Mouse (Mus musculus) urinary bladder, postnatal 36 days (tissue): ENCODE measurements at regions not wholly inside any gene's neighbourhood (a gene's known extent, or its start where the extent isn't known, plus 50 kb on each side); places are given as distances from the start of the nearest gene placed in this dataset.

Source experiments
- DNase-seq, 2 experiments: peaks; one replicate each; pipeline ENCODE4 v3.0.0; 2022; ENCODE audit warnings: low spot score in 2 of 2, mixed read lengths in 1 of 2

GRCm38 (mm10) chr12:10571643-10572377, 181.2 kb downstream of the Rdh14 start:
- DNase-seq = no peak

DNA sequence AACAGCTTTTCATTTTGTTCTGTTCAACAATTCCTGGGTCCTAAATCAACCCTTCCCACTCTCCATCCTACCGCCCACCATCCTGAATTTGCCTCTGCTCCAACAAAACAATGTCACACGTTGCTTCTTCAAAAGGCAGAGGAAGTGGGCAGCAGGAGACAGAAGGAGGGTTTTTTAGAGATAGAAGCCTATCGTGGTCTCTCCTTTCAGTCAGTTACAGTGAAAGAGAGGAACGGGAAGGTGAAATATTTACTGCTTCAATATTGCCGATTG, 181.7 kb downstream of the Rdh14 start:
- DNase-seq = no peak

DNA sequence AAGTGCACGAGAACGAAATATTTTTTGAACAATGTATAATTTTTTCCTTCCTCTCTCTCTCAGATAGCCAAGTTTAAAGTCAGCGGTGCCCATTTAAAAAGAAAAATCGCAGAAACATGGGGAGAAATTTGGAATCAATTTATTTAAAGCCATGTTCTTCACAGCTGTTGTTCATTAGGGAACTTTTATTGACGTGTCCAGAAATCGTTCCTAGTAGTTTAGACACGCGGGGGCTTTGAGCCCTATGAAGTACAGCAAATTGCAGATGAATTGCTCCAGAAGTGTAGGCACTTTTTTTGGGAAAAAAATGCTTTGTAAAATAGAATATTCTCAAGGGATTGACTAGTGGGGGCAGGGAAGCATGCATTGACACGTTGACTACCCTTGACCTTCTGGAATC, 182.8 kb downstream of the Rdh14 start:
- no peak for DNase-seq

DNA sequence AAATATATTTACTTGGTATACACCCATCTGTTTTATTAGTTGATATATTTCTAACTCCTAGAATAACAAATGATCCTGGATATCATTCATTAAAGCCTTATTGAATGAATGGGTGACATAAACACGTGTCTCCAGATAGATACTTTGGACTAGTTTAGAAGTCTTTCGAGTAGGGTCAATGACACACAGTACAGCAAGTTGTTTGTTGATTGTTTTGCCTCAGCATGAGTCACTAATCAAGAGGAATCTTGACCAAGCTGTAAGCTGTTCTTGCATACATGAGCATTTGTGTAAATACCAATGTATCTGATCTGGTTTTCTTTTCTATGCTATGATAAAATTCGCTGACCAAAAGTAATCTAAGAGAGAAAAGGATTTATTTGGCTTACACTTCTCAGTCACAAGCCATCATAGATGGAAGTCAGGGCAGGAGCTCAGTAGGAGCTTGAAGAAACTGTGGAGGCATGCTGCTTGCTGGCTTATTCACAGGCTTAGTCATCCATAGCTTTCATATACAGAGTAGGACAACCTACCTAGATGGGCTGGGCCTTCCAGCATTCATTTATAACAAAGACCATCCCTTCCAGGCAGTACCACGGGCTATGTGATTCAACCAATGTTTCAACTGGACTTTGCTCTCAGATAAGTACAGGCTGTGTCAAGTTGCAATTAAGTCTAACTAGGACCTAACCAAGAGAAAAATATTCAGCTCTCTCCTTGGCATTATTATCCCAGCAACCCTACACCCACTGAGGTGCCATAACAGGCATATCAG, 192.5 kb downstream of the Rdh14 start:
- no peak for DNase-seq

DNA sequence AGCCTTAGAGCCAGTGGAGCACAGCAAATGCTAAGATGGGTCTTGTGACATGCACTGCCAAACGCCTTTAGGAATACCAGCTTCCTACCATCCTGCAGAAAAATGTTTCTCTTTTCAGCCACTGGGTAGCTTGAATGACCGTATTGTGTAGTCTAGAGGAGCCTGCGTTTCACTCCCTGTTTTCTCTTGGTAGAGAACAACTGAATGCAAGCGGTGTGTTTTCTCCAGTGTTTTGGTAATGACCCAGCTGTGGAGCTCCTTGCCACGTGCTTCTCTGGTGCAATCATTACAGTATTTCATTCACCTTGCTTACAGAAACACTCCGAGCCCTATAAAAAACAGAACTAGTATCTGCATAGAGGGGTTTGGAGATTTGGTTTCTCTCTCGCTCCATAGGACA, 193.5 kb downstream of the Rdh14 start:
- DNase-seq = no peak

DNA sequence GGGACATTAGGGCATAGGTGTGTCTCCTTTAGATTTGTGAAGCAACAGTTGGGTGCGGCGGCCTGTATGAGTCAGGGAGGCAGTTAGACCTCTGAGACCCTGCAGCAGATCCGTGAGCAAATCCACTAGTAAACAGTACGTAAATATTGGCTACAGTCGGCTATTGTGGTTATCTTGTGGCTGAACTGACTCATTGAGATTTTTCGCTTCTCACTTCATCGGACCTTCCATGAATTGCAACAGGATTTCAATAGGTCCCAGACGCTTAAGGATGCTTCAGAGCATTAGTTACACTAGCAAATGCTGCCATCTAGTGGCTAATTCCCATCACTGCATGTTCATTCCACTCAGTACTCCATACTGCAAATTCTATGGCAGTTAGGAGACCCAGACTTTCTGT, 199.0 kb downstream of the Rdh14 start:
- peak; percentile 41 to 48 for DNase-seq

GRCm38 (mm10) chr12:10597976-10598746, 207.6 kb downstream of the Rdh14 start:
- peak; percentile 25 to 37 for DNase-seq

DNA sequence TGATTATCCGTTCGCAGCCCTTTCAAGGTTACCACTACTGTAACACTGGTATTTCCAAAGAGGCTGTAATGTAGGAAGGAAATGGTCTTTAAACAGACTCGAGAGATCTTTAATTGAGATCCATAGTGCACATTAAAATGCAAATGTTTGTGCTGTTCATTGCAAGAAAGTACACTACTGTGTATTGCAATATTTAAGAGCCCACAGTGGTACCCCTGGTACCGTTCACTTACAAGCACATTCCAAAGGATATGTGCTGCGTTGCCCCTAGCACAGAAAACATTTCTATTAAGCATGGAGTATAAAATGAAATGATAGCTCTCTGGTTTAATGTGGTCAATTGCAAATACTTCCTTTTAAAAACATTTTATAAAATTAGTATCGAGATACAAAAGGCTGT, 209.5 kb downstream of the Rdh14 start:
- DNase-seq = no peak

- DNase-seq = no peak
Measured at GRCm38 (mm10) chr12:10618319-10618718, 227.7 kb downstream of the Rdh14 start.

DNA sequence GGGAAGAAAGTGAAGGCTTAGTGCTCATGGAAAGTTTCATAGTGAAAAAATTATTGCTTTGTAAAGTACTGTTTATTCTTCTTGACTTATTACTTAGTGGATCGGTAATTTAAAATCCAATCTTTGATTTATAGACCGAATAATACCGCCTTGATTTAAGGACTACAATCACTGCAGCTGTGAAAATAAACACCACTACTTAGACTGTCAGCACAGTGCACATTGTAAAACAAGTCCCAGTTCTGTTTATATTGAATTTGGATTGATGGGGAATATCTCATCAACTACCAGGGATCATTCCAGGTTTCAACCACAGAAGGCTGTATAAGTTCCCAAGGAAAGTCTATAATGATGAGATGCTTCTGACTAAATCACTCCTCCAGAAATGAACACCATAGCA, 230.0 kb downstream of the Rdh14 start:
- no peak for DNase-seq

DNA sequence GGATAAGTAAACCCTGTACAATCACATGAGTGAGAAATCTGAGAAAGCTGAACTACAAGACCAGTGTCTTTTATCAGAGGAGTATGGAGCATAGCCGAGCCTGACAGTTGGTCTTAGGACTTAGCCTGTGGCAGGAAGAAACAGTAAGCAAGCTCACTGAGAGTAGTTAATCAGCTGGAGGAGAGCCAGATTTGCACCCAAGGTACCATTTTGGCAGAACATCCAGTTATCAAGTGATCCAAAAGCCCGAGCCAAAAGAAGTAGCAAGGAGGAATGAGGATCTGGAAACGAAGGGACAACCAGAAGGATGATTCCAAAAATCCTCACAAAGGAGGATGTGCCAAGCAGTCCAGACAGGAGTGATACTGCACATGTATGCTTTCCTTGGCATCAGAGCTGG, 248.0 kb downstream of the Rdh14 start:
- no peak for DNase-seq

DNA sequence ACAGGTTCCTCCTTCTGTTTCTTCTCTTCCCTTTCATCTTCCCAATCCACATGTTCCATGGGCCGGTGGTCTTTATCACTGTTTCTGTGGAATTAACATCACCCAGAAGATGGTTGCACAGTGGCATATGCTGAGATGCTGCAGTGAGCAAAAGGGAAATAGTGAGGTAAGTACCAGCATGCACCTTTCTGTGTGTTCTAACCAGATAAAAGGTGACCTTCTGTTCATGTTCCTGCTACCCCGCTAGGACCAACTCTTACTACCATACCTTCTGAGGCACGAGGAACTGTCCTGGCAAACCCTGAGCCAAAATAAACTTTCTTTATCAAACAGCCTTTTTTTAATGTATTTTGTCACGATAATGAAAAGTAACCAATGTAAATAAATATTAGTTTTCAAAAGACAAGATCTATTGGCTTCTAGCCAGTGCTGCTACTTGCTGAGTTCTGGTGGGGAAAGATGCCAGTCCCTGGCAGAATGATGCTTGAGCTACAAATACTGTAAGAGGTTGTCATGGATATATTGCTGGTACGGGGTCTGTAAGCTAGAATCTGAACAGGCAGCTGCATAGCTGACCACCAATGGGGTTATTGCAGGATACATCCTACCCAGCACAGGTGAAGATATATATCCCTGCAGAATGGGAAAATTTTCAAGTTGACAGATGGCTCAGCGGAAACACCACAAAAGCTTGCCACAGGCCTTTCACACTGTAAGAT, 264.1 kb downstream of the Rdh14 start:
- DNase-seq = no peak

DNA sequence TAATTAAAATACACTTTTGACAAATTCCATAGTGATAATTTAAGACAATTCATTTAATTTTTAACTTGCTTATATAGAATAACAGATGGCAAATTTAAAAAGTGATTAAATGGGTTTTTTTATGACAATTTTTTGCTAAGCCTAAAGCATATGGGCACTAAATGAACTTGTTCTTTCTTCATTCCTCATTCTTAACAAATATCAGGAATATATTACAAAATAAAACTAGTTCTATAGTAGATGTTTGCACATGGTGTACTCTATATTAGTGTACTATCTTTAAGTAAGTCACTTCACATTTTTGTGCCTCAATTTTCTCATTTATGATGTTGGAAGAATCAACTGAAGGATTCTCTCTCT, 264.6 kb downstream of the Rdh14 start:
- DNase-seq = no peak

- no peak for DNase-seq
Measured at GRCm38 (mm10) chr12:10658826-10659225, 268.3 kb downstream of the Rdh14 start.

GRCm38 (mm10) chr12:10686747-10687146, 296.2 kb downstream of the Rdh14 start:
- no peak for DNase-seq
